Mouse (Mus musculus): Measurements from ENCODE around the gene Fubp1.

GRCm38 (mm10) chr3:152250487-152250886 lies 40.3 kb downstream of the Fubp1 start:
- TF ChIP-seq CHD2 (IDR thresholded peaks at IDR 0.05; ENCODE audit: low read depth, low read length): no peak
- TF ChIP-seq HCFC1 (IDR thresholded peaks at IDR 0.05; ENCODE audit: borderline replicate concordance, insufficient read depth, low read length): no peak
